ENCODE assay signal across 20 mouse cellular contexts in the genomic region with DNA sequence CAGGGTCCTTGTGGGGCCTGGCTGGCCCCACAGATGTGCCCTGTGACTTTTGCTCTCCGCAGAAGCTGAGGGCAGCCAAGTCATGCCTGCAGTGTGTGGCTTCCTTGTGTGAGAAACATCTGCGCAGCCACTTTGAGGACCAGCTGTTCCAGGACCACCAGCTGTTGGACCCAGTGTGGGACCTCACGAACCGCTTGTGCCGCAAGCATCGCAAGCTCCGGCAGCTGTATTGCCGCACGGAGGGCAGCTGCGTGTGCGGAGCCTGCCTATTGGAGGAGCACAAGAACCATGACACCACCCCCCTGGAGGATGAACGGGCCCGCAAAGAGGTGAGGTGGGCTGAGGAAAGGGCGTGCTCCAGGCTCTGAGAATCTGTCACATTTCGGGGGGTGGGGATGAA. TPM values are rescaled to one million over a fixed set of nuclear protein-coding genes. Genes with fewer than 3 reads are reported as not detected.
DNase-seq lines count a peak whose midpoint lies in the region; ATAC-seq lines count a peak whose summit lies in the region.
"Had no signal": no experiment of that assay in that cellular context is flagged by ENCODE, and none has a peak within 500 bp of the region (broad histone marks: within the 10 kb centered on the region; RNA-seq: fewer than 3 reads in every experiment).

No protein-coding gene starts in this region.

- H3K27ac ChIP-seq in hindbrain, embryonic 16.5 days (ENCODE audit: low read depth, low read length): no peak overlapping the region
- no peak overlapping the region for H3K27ac ChIP-seq in hindbrain, embryonic 12.5 days
- H3K27ac ChIP-seq in neural tube, embryonic 11.5 days (ENCODE audit: low read depth, low read length): no peak overlapping the region
- no peak overlapping the region for H3K27ac ChIP-seq in embryonic facial prominence, embryonic 15.5 days (replicated peaks)
- H3K27ac ChIP-seq in forebrain, embryonic 11.5 days (ENCODE audit: low read depth, low read length): no peak overlapping the region
- H3K27ac ChIP-seq: heart, embryonic 13.5 days; stomach, postnatal 0 days had no signal

- peaks cover under 1% of the 10 kb centered on the region; the same call in 1 of the 2 replicates for H3K4me1 ChIP-seq in hindbrain, embryonic 16.5 days (ENCODE audit: control insufficient read depth, insufficient read depth, low read depth, low read length)
- peaks cover 3% of the 10 kb centered on the region for H3K4me1 ChIP-seq in hindbrain, embryonic 12.5 days
- H3K4me1 ChIP-seq in neural tube, embryonic 11.5 days (ENCODE audit: control insufficient read depth, insufficient read depth, low read length): no peaks in the 10 kb centered on the region
- peaks cover 6% of the 10 kb centered on the region for H3K4me1 ChIP-seq in embryonic facial prominence, embryonic 15.5 days
- no peaks in the 10 kb centered on the region; the same call in 1 of the 2 replicates for H3K4me1 ChIP-seq in forebrain, embryonic 11.5 days (replicated peaks; ENCODE audit: control insufficient read depth, insufficient read depth, low read length)

- no peak overlapping the region for H3K9ac ChIP-seq in hindbrain, embryonic 16.5 days (ENCODE audit: low read depth, low read length)
- no peak overlapping the region for H3K9ac ChIP-seq in hindbrain, embryonic 12.5 days
- H3K9ac ChIP-seq in neural tube, embryonic 11.5 days (ENCODE audit: low read length): peak overlapping the region; percentile 7; the same call in 1 of the 2 replicates
- H3K9ac ChIP-seq in embryonic facial prominence, embryonic 15.5 days: no peak overlapping the region
- H3K9ac ChIP-seq in forebrain, embryonic 11.5 days (ENCODE audit: low read length): no peak overlapping the region
- H3K9ac ChIP-seq: heart, embryonic 13.5 days had no signal

- no peaks in the 10 kb centered on the region for H3K27me3 ChIP-seq in hindbrain, embryonic 16.5 days (replicated peaks; ENCODE audit: control insufficient read depth, insufficient read depth, low read length)
- H3K27me3 ChIP-seq in hindbrain, embryonic 12.5 days: no peaks in the 10 kb centered on the region
- H3K27me3 ChIP-seq in neural tube, embryonic 11.5 days (ENCODE audit: control insufficient read depth, insufficient read depth, low read length): no peaks in the 10 kb centered on the region
- H3K27me3 ChIP-seq in embryonic facial prominence, embryonic 15.5 days: no peaks in the 10 kb centered on the region
- no peaks in the 10 kb centered on the region for H3K27me3 ChIP-seq in forebrain, embryonic 11.5 days (ENCODE audit: control insufficient read depth, insufficient read depth, low read length)

- no peak overlapping the region for H3K4me3 ChIP-seq in hindbrain, embryonic 16.5 days (ENCODE audit: low read length)
- H3K4me3 ChIP-seq in hindbrain, embryonic 12.5 days: no peak overlapping the region
- H3K4me3 ChIP-seq in neural tube, embryonic 11.5 days (ENCODE audit: low read depth, low read length): no peak overlapping the region
- no peak overlapping the region for H3K4me3 ChIP-seq in embryonic facial prominence, embryonic 15.5 days (replicated peaks)
- H3K4me3 ChIP-seq in forebrain, embryonic 11.5 days (ENCODE audit: low read depth, low read length): no peak overlapping the region
- H3K4me3 ChIP-seq: heart, embryonic 13.5 days; megakaryocyte, embryonic 14.5 days had no signal

- no peaks in the 10 kb centered on the region for H3K9me3 ChIP-seq in hindbrain, embryonic 16.5 days (ENCODE audit: control insufficient read depth, low read length)
- peaks cover 6% of the 10 kb centered on the region; the same call in 1 of the 2 replicates for H3K9me3 ChIP-seq in hindbrain, embryonic 12.5 days (replicated peaks)
- no peaks in the 10 kb centered on the region for H3K9me3 ChIP-seq in neural tube, embryonic 11.5 days (ENCODE audit: control insufficient read depth, low read length)
- H3K9me3 ChIP-seq in embryonic facial prominence, embryonic 15.5 days (replicated peaks): no peaks in the 10 kb centered on the region
- peaks cover 3% of the 10 kb centered on the region; the same call in 1 of the 2 replicates for H3K9me3 ChIP-seq in forebrain, embryonic 11.5 days (ENCODE audit: control insufficient read depth, low read length)

- H3K36me3 ChIP-seq in hindbrain, embryonic 16.5 days (ENCODE audit: control insufficient read depth, insufficient read depth, low read length): no peaks in the 10 kb centered on the region
- no peaks in the 10 kb centered on the region for H3K36me3 ChIP-seq in hindbrain, embryonic 12.5 days
- no peaks in the 10 kb centered on the region for H3K36me3 ChIP-seq in neural tube, embryonic 11.5 days (ENCODE audit: control insufficient read depth, insufficient read depth, low read length)
- H3K36me3 ChIP-seq in embryonic facial prominence, embryonic 15.5 days: no peaks in the 10 kb centered on the region
- H3K36me3 ChIP-seq in forebrain, embryonic 11.5 days (ENCODE audit: control insufficient read depth, insufficient read depth, low read length): no peaks in the 10 kb centered on the region
- H3K36me3 ChIP-seq: heart, embryonic 13.5 days had no signal

- peak overlapping the region; percentile 11; the same call in 1 of the 2 replicates for H3K4me2 ChIP-seq in hindbrain, embryonic 16.5 days (ENCODE audit: low read length)
- no peak overlapping the region for H3K4me2 ChIP-seq in hindbrain, embryonic 12.5 days (replicated peaks)
- H3K4me2 ChIP-seq in neural tube, embryonic 11.5 days (ENCODE audit: low read depth): no peak overlapping the region
- H3K4me2 ChIP-seq in embryonic facial prominence, embryonic 15.5 days (replicated peaks): no peak overlapping the region
- H3K4me2 ChIP-seq in forebrain, embryonic 11.5 days (ENCODE audit: low read depth, low read length, severe bottlenecking): no peak overlapping the region
- H3K4me2 ChIP-seq: heart, embryonic 13.5 days had no signal

- no peak for ATAC-seq in hindbrain, embryonic 16.5 days
- ATAC-seq in hindbrain, embryonic 12.5 days (ENCODE audit: low FRiP score): no peak
- no peak for ATAC-seq in neural tube, embryonic 11.5 days (ENCODE audit: insufficient read depth, low FRiP score, low TSS enrichment)
- ATAC-seq in embryonic facial prominence, embryonic 15.5 days (ENCODE audit: insufficient number of reproducible peaks, low FRiP score, low TSS enrichment, low read depth): 0 out of 2 replicates have a peak, but pooled peaks have one; percentile 29
- no peak for ATAC-seq in forebrain, embryonic 11.5 days (replicated peaks; ENCODE audit: low FRiP score)

- 59% methylated on average over 15 of the region's 15 CpGs for WGBS in hindbrain, embryonic 16.5 days
- WGBS in hindbrain, embryonic 12.5 days: 47% methylated on average over 15 of the region's 15 CpGs
- 43% methylated on average over 15 of the region's 15 CpGs for WGBS in neural tube, embryonic 11.5 days
- 42% methylated on average over 15 of the region's 15 CpGs for WGBS in embryonic facial prominence, embryonic 15.5 days
- WGBS in forebrain, embryonic 11.5 days: 53% methylated on average over 15 of the region's 15 CpGs

- peak; percentile 19 for DNase-seq in neural tube, embryonic 11.5 days (ENCODE audit: low spot score)
- DNase-seq in neural tube, embryonic 10.5 days (ENCODE audit: extremely low spot score, low spot score): no peak
- peak; percentile 66 for DNase-seq in thymus, postnatal 14 days
- no peak for DNase-seq in forebrain, embryonic 11.5 days (ENCODE audit: low spot score)
- DNase-seq in layer of hippocampus, postnatal 10 days (ENCODE audit: low spot score in 2 of 2): no peak
- DNase-seq: adrenal gland, postnatal 14 days; cerebellum, adult 8-10 months; gastrocnemius, postnatal 14 days; heart, postnatal 4 days; kidney, adult 2 months; kidney, postnatal 36 days; right cerebral cortex, postnatal 14 days had no signal

RNA-seq across cellular contexts. Expression of a gene that starts 1.1 kb away (rescaled TPM):
- 0.15 TPM in 1 of 2 replicates, not detected in the other for polyA plus RNA-seq in hindbrain, embryonic 16.5 days (2015; fragmentation: Nextera tagmentation; extraction: Ambion mirVana)
- 0.20 TPM in 1 of 2 replicates, not detected in the other for polyA plus RNA-seq in hindbrain, embryonic 12.5 days (2016; fragmentation: Nextera tagmentation; extraction: Ambion mirVana)
- 0.12 TPM in 1 of 2 replicates, not detected in the other for polyA plus RNA-seq in neural tube, embryonic 11.5 days (2014; fragmentation: Nextera tagmentation; extraction: Ambion mirVana)
- polyA plus RNA-seq in embryonic facial prominence, embryonic 15.5 days (2015; fragmentation: Nextera tagmentation; extraction: Ambion mirVana): not detected in 2 replicates
- polyA plus RNA-seq in forebrain, embryonic 11.5 days (2014; fragmentation: Nextera tagmentation; extraction: Ambion mirVana): 0.16 and 0.23 TPM in 2 replicates
- under 1 TPM in 1 of 2 experiments, not detected in 1; 0.18 TPM for total RNA-seq in layer of hippocampus, postnatal 10 days (2021)
- total RNA-seq: adrenal gland, postnatal 14 days; gastrocnemius, postnatal 14 days; heart, postnatal 4 days; layer of hippocampus, postnatal 14 days; left cerebral cortex, postnatal 25 days had no signal

RNA-seq across cellular contexts. Expression of a gene that starts 20.9 kb away (rescaled TPM):
- 0.34 and 0.46 TPM in 2 replicates for polyA plus RNA-seq in hindbrain, embryonic 16.5 days (2015; fragmentation: Nextera tagmentation; extraction: Ambion mirVana)
- not detected in 2 replicates for polyA plus RNA-seq in hindbrain, embryonic 12.5 days (2016; fragmentation: Nextera tagmentation; extraction: Ambion mirVana)
- polyA plus RNA-seq in neural tube, embryonic 11.5 days (2014; fragmentation: Nextera tagmentation; extraction: Ambion mirVana): 0.11 and 0.22 TPM in 2 replicates
- 0.22 and 0.36 TPM in 2 replicates for polyA plus RNA-seq in embryonic facial prominence, embryonic 15.5 days (2015; fragmentation: Nextera tagmentation; extraction: Ambion mirVana)
- polyA plus RNA-seq in forebrain, embryonic 11.5 days (2014; fragmentation: Nextera tagmentation; extraction: Ambion mirVana): 0.16 and 0.24 TPM in 2 replicates
- not detected for total RNA-seq in layer of hippocampus, postnatal 10 days (2021)
- total RNA-seq: gastrocnemius, postnatal 14 days; layer of hippocampus, postnatal 14 days; left cerebral cortex, postnatal 25 days had no signal

RNA-seq across cellular contexts. Expression of a gene that starts 21.5 kb away (rescaled TPM):
- 5.7 and 10.2 TPM in 2 replicates for polyA plus RNA-seq in hindbrain, embryonic 16.5 days (2015; fragmentation: Nextera tagmentation; extraction: Ambion mirVana)
- polyA plus RNA-seq in hindbrain, embryonic 12.5 days (2016; fragmentation: Nextera tagmentation; extraction: Ambion mirVana): 30.0 and 33.0 TPM in 2 replicates
- polyA plus RNA-seq in neural tube, embryonic 11.5 days (2014; fragmentation: Nextera tagmentation; extraction: Ambion mirVana): 22.0 and 25.7 TPM in 2 replicates
- polyA plus RNA-seq in embryonic facial prominence, embryonic 15.5 days (2015; fragmentation: Nextera tagmentation; extraction: Ambion mirVana): 18.1 and 18.5 TPM in 2 replicates
- polyA plus RNA-seq in forebrain, embryonic 11.5 days (2014; fragmentation: Nextera tagmentation; extraction: Ambion mirVana): 24.5 and 27.1 TPM in 2 replicates
- total RNA-seq in layer of hippocampus, postnatal 10 days (2021): 10 to 100 TPM; 57.6 to 66.7 TPM

RNA-seq across cellular contexts. Expression of a gene that starts 21.7 kb away (rescaled TPM):
- 832 and 923 TPM in 2 replicates for polyA plus RNA-seq in hindbrain, embryonic 16.5 days (2015; fragmentation: Nextera tagmentation; extraction: Ambion mirVana)
- 810 and 835 TPM in 2 replicates for polyA plus RNA-seq in hindbrain, embryonic 12.5 days (2016; fragmentation: Nextera tagmentation; extraction: Ambion mirVana)
- polyA plus RNA-seq in neural tube, embryonic 11.5 days (2014; fragmentation: Nextera tagmentation; extraction: Ambion mirVana): 866 and 868 TPM in 2 replicates
- 815 and 841 TPM in 2 replicates for polyA plus RNA-seq in embryonic facial prominence, embryonic 15.5 days (2015; fragmentation: Nextera tagmentation; extraction: Ambion mirVana)
- polyA plus RNA-seq in forebrain, embryonic 11.5 days (2014; fragmentation: Nextera tagmentation; extraction: Ambion mirVana): 814 TPM in 2 replicates
- 100 to 1,000 TPM; 406 to 440 TPM for total RNA-seq in layer of hippocampus, postnatal 10 days (2021)

RNA-seq across cellular contexts. Expression of a gene that starts 34.0 kb away (rescaled TPM):
- polyA plus RNA-seq in hindbrain, embryonic 16.5 days (2015; fragmentation: Nextera tagmentation; extraction: Ambion mirVana): 16.8 and 19.4 TPM in 2 replicates
- 10.2 and 15.2 TPM in 2 replicates for polyA plus RNA-seq in hindbrain, embryonic 12.5 days (2016; fragmentation: Nextera tagmentation; extraction: Ambion mirVana)
- polyA plus RNA-seq in neural tube, embryonic 11.5 days (2014; fragmentation: Nextera tagmentation; extraction: Ambion mirVana): 7.8 and 8.3 TPM in 2 replicates
- 8.9 and 9.8 TPM in 2 replicates for polyA plus RNA-seq in embryonic facial prominence, embryonic 15.5 days (2015; fragmentation: Nextera tagmentation; extraction: Ambion mirVana)
- polyA plus RNA-seq in forebrain, embryonic 11.5 days (2014; fragmentation: Nextera tagmentation; extraction: Ambion mirVana): 8.9 and 9.7 TPM in 2 replicates
- 10 to 100 TPM; 10.3 to 11.1 TPM for total RNA-seq in layer of hippocampus, postnatal 10 days (2021)

Comparison
In these comparisons a context has a peak if more than half of its experiments do, and no peak if none do; other contexts are left out.
1. DNase-seq: peak in neural tube, embryonic 11.5 days (single experiment) and thymus, postnatal 14 days (single experiment); none in neural tube, embryonic 10.5 days (single experiment), forebrain, embryonic 11.5 days (single experiment) and layer of hippocampus, postnatal 10 days (0 of 2).